Mouse (Mus musculus): ENCODE measurements at regions not wholly inside any gene's neighbourhood (a gene's known extent, or its start where the extent isn't known, plus 50 kb on each side); places are given as distances from the start of the nearest gene placed in this dataset.

- TF ChIP-seq GATA1 (IDR thresholded peaks at IDR 0.05; ENCODE audit: low read length) = no peak
- no peak for TF ChIP-seq TAL1 (IDR thresholded peaks at IDR 0.05; ENCODE audit: low read length)
Measured at GRCm38 (mm10) chr10:111715172-111715571, 209.1 kb downstream of the Phlda1 start.
